12 mouse cellular contexts compared by ENCODE assay signal in the genomic region with DNA sequence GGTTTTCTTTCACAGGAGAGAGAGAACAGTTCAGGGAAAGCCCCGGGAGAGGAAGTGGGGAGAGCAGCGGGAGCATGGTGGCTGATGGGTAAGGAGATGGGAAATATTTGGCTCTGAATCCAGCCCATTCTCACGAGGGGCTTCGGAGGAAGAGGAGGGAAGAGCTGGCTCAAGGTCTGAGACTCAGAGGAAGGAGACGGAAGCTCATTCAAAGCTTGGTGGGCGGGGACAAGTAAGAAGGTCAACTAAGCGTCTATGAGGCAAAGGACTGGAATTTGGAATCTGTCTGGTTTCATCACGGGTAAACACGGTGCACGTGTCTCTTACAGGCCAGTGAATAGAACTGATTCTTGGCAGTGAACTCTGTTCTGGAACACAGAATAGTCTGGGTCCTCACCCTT. TPM values are rescaled to one million over a fixed set of nuclear protein-coding genes. Genes with fewer than 3 reads are reported as not detected.
DNase-seq lines count a peak whose midpoint lies in the region; ATAC-seq lines count a peak whose summit lies in the region.
"Had no signal": no experiment of that assay in that cellular context is flagged by ENCODE, and none has a peak within 500 bp of the region (broad histone marks: within the 10 kb centered on the region; RNA-seq: fewer than 3 reads in every experiment).

No protein-coding gene starts in this region.

- no peak overlapping the region for H3K9ac ChIP-seq in liver, embryonic 15.5 days
- H3K9ac ChIP-seq: embryonic facial prominence, embryonic 12.5 days; heart, embryonic 13.5 days; midbrain, embryonic 15.5 days had no signal

- H3K4me3 ChIP-seq in liver, embryonic 15.5 days (replicated peaks): no peak overlapping the region
- H3K4me3 ChIP-seq: embryonic facial prominence, embryonic 12.5 days; heart, embryonic 13.5 days; midbrain, embryonic 15.5 days had no signal

- peaks cover 17% of the 10 kb centered on the region for H3K4me1 ChIP-seq in liver, embryonic 15.5 days (replicated peaks)
- H3K4me1 ChIP-seq: embryonic facial prominence, embryonic 12.5 days had no signal

- H3K36me3 ChIP-seq in liver, embryonic 15.5 days (replicated peaks): no peaks in the 10 kb centered on the region
- H3K36me3 ChIP-seq: embryonic facial prominence, embryonic 12.5 days; heart, embryonic 13.5 days; midbrain, embryonic 15.5 days had no signal

- H3K27ac ChIP-seq in liver, embryonic 15.5 days (replicated peaks): peak overlapping the region; percentile 80
- H3K27ac ChIP-seq: embryonic facial prominence, embryonic 12.5 days; heart, embryonic 13.5 days; midbrain, embryonic 15.5 days had no signal

- H3K4me2 ChIP-seq in liver, embryonic 15.5 days: peak overlapping the region; percentile 43
- H3K4me2 ChIP-seq: embryonic facial prominence, embryonic 12.5 days; heart, embryonic 13.5 days; midbrain, embryonic 15.5 days had no signal

- 40% methylated on average over 10 of the region's 10 CpGs for WGBS in liver, embryonic 15.5 days (ENCODE audit: insufficient replicate concordance)

- no peaks in the 10 kb centered on the region for H3K9me3 ChIP-seq in liver, embryonic 15.5 days (replicated peaks)
- H3K9me3 ChIP-seq: embryonic facial prominence, embryonic 12.5 days; midbrain, embryonic 15.5 days had no signal

- H3K27me3 ChIP-seq in liver, embryonic 15.5 days: no peaks in the 10 kb centered on the region
- H3K27me3 ChIP-seq: embryonic facial prominence, embryonic 12.5 days; heart, embryonic 13.5 days; midbrain, embryonic 15.5 days; Patski had no signal

- ATAC-seq in liver, embryonic 15.5 days (ENCODE audit: insufficient read depth): peak; percentile 56; the same call in 1 of the 2 replicates
- ATAC-seq: midbrain, embryonic 15.5 days; Patski had no signal

- peak; percentile 29 for DNase-seq in 416B (ENCODE audit: low read depth)
- DNase-seq in Muller cell, postnatal 12 days (ENCODE audit: inconsistent ontology term): peak; percentile 84
- DNase-seq in kidney, adult 11 months: peak; percentile 87
- no peak for DNase-seq in thymus, postnatal 25 days
- DNase-seq in c-Kit-positive CD71-positive TER-119-positive erythroid progenitor cells, embryonic 14.5 days (ENCODE audit: low spot score): no peak
- DNase-seq in cerebellum, adult 9-10 months: no peak
- DNase-seq: lung, adult 18-20 months had no signal

RNA-seq across cellular contexts. Expression of gene Gpatch3, which starts 4.5 kb away (rescaled TPM):
- polyA plus RNA-seq in liver, embryonic 15.5 days (2015; fragmentation: Nextera tagmentation; extraction: Ambion mirVana): 3.8 and 4.9 TPM in 2 replicates

RNA-seq across cellular contexts. Expression of gene Gpn2, which starts 14.1 kb away (rescaled TPM):
- 8.6 and 10.8 TPM in 2 replicates for polyA plus RNA-seq in liver, embryonic 15.5 days (2015; fragmentation: Nextera tagmentation; extraction: Ambion mirVana)

RNA-seq across cellular contexts. Expression of gene Nr0b2, which starts 16.9 kb away (rescaled TPM):
- 0.97 and 1.2 TPM in 2 replicates for polyA plus RNA-seq in liver, embryonic 15.5 days (2015; fragmentation: Nextera tagmentation; extraction: Ambion mirVana)
- polyA plus RNA-seq: embryonic facial prominence, embryonic 12.5 days; midbrain, embryonic 15.5 days; Patski had no signal

RNA-seq across cellular contexts. Expression of gene Nudc, which starts 24.3 kb away (rescaled TPM):
- polyA plus RNA-seq in liver, embryonic 15.5 days (2015; fragmentation: Nextera tagmentation; extraction: Ambion mirVana): 116 TPM in 2 replicates

RNA-seq across cellular contexts. Expression of gene Sfn, which starts 31.9 kb away (rescaled TPM):
- 0.47 and 0.69 TPM in 2 replicates for polyA plus RNA-seq in liver, embryonic 15.5 days (2015; fragmentation: Nextera tagmentation; extraction: Ambion mirVana)

Comparison
In these comparisons a context has a peak if more than half of its experiments do, and no peak if none do; other contexts are left out.
1. DNase-seq: peak in 416B (single experiment), Muller cell, postnatal 12 days (single experiment) and kidney, adult 11 months (single experiment); none in thymus, postnatal 25 days (single experiment), c-Kit-positive CD71-positive TER-119-positive erythroid progenitor cells, embryonic 14.5 days (single experiment) and cerebellum, adult 9-10 months (single experiment).